Mouse (Mus musculus) ES-E14 (cell line): ENCODE data around the gene Psmc3ip. TPM values are rescaled to one million over a fixed set of nuclear protein-coding genes. Genes with fewer than 3 reads are reported as not detected.

ENCODE experiments used
- DNase-seq: peaks from one replicate; pipeline ENCODE4 v3.0.0-alpha.2; 2013; ENCODE audit warnings: low read depth, low spot score
- H3K27ac ChIP-seq: 2 replicates; pipeline ENCODE4 v1.5.1; 2012; ENCODE audit warnings: low read depth, mild to moderate bottlenecking, low read length, moderate library complexity, mixed read lengths; ENCODE audit not compliant: poor library complexity, insufficient read depth, severe bottlenecking
- H3K36me3 ChIP-seq: 2 replicates; pipeline ENCODE4 v1.6.1; 2012; ENCODE audit warnings: mild to moderate bottlenecking, low read length, moderate library complexity, mixed read lengths; ENCODE audit not compliant: control insufficient read depth, poor library complexity, insufficient read depth, severe bottlenecking
- H3K4me1 ChIP-seq, 2 experiments: fragments of 150-350 bp in 1 of 2; sonication (generic) in 1 of 2; 2 replicates each; pipeline ENCODE4 v1.6.1; 2012; ENCODE audit warnings: low read length in 2 of 2, mild to moderate bottlenecking in 1 of 2, mixed read lengths in 1 of 2; ENCODE audit not compliant: control insufficient read depth in 2 of 2, insufficient read depth in 2 of 2, poor library complexity in 1 of 2
- H3K4me3 ChIP-seq, 2 experiments: fragments of 150-350 bp in 1 of 2; sonication (generic) in 1 of 2; 2 replicates each; pipeline ENCODE4 v1.5.1; 2012; ENCODE audit warnings: low read length in 2 of 2, low read depth in 1 of 2, mild to moderate bottlenecking in 1 of 2, mixed read lengths in 1 of 2; ENCODE audit not compliant: insufficient read depth in 1 of 2, poor library complexity in 1 of 2, severe bottlenecking in 1 of 2
- H3K9ac ChIP-seq: 2 replicates; pipeline ENCODE4 v1.6.1; 2012; ENCODE audit warnings: low read depth, mild to moderate bottlenecking, low read length, mixed read lengths; ENCODE audit not compliant: poor library complexity, insufficient read depth, severe bottlenecking
- H3K9me3 ChIP-seq: fragments of 150-350 bp; sonication (generic); 2 replicates; pipeline ENCODE4 v1.6.1; 2012; ENCODE audit warnings: low read depth, mild to moderate bottlenecking, low read length; ENCODE audit not compliant: control insufficient read depth, insufficient read depth
- CHD2 ChIP-seq: IDR thresholded peaks from 2 replicates; pipeline ENCODE4 v1.6.1; 2014; ENCODE audit warnings: mild to moderate bottlenecking, low read depth, low read length, inconsistent platforms
- HCFC1 ChIP-seq: IDR thresholded peaks from 2 replicates; pipeline ENCODE4 v1.6.1; 2012; ENCODE audit warnings: low read length, inconsistent platforms, borderline replicate concordance; ENCODE audit not compliant: insufficient read depth
- MAFK ChIP-seq: IDR thresholded peaks from 2 replicates; pipeline ENCODE4 v1.6.1; 2014; ENCODE audit warnings: mild to moderate bottlenecking, low read depth, low read length, inconsistent platforms; ENCODE audit not compliant: insufficient read depth
- ZC3H11A ChIP-seq: IDR thresholded peaks from 2 replicates; pipeline ENCODE4 v1.6.1; 2012; ENCODE audit warnings: low read depth, mild to moderate bottlenecking, inconsistent platforms, low read length, borderline replicate concordance
- ZNF384 ChIP-seq: IDR thresholded peaks from 2 replicates; pipeline ENCODE4 v1.6.1; 2012; ENCODE audit warnings: low read depth, low read length, inconsistent platforms
- in situ Hi-C, 2 experiments: fragments of 600-800 bp; cut with MboI; formaldehyde crosslinking; loops; one replicate each; pipeline ENCODE4 v1.15.1; 2025; ENCODE audit warnings: low sequenced_read_pairs in 2 of 2, inconsistent platforms in 1 of 2; ENCODE audit not compliant: unreplicated experiment in 2 of 2
- total RNA-seq: library from RNA; depleted of rRNA; stranded (reverse); fragments of 300-350 nt; gene quantifications from 2 replicates; pipeline ENCODE4 v1.2.3, GENCODE M21; 2012

Psmc3ip gene
- total RNA-seq, 1 experiment: 31.5 TPM

DNA sequence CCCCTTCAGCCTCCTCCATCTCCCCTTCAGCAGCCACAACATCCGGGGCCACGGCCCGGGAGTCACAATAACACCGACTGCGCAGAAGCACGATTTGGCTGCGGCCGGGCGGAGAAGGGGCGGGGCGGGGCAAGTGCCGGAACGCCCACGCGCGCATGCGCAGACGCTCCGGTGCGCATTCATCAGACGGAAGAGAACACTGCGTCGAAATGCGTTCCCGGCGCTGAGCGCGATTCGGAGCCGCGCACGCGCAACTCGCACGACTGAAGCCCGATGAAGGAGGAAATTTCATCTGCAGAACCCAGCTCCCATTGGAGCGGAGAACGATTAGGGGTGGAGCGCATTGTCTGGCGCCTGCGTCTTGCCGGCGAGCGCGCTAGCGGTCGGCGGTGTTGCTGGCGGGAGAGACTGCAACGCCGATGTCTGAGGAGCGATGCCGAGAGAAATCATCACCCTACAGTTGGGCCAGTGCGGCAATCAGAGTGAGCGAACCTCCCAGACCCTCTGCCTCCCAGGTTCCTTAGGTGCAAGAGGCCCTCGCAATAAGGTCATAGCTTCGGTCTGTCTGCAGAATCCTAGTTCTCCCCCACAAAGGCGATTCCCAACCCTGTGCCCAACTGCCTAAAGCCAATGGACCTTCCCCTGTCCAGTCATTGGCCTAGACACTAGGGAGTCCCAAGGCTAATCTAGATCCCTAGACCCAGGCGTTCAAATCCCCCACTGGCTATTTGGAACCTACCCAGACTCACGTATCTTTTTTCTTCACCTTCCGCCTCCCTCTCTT lies 24.7 kb upstream of the Psmc3ip start, which contains the start of the genes Retreg3 and Tubg1:
TSS of gene Retreg3 (minus strand) at position 133 of the 784 bp plus-strand sequence.
TSS of gene Tubg1 (plus strand) at position 178 of the 784 bp plus-strand sequence.
- H3K36me3 ChIP-seq: peaks cover 7% of the 10 kb centered on the region; the same call in 1 of the 2 replicates
- H3K4me1 ChIP-seq: peaks cover 0 to 5% of the 10 kb centered on the region in 2 experiments; a peak in 3 of 4 replicates
- in situ Hi-C loops: no loop called here
- peak within 1 kb of the TSS; percentile 93 for H3K9ac ChIP-seq
- DNase-seq: peak; percentile 98
- peak within 1 kb of the TSS; percentile 84 to 88 for H3K4me3 ChIP-seq
- H3K27ac ChIP-seq: peak within 1 kb of the TSS; percentile 51; the same call in 1 of the 2 replicates
- TF ChIP-seq CHD2: no peak; the same call in 1 of the 2 replicates
- no peak; the same call in 1 of the 2 replicates for TF ChIP-seq HCFC1
- no peak for TF ChIP-seq ZC3H11A
- no peak for TF ChIP-seq ZNF384
- TF ChIP-seq MAFK: no peak
- H3K9me3 ChIP-seq: no peaks in the 10 kb centered on the region

DNA sequence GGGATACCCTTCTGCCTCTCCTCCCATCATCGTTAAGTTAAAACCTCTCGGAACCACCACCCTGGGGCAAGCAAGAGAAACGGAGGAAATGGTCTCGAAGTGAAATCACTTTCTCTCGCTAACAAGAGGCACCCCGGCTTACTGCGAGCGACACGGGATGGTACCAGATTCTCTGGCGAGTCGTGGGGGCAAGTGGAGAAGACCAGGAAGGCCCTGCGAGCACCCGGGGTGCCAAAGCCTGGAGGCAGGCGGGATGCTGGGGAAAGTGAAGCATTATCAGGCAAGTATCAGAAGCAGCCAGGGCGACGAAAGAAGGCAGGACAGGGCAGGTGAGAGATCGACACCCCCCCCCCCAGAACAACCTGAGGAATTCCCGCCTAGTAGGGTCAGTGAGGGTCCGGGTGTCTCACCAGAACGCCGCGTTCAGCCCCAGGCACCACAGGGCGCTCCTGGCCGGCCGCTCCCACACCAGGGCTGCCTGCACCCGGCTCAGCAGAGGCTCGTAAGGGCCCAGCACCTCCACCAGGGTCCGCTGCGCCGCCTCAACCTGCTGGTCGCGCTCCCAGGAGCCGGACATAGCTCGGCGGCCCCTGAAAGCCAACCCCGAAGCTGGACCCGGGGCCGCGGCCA lies 24.0 kb upstream of the Psmc3ip start:
- in situ Hi-C loops: no loop called here
- peak overlapping the region; percentile 51; the same call in 1 of the 2 replicates for H3K27ac ChIP-seq
- peak overlapping the region; percentile 93 for H3K9ac ChIP-seq
- peaks cover 4% of the 10 kb centered on the region; the same call in 1 of the 2 replicates for H3K36me3 ChIP-seq
- TF ChIP-seq HCFC1 (no peak), ZC3H11A (no peak), CHD2 (no peak), ZNF384 (no peak), MAFK (no peak)
- DNase-seq: no peak
- peaks cover 0 to 5% of the 10 kb centered on the region in 2 experiments; a peak in 3 of 4 replicates for H3K4me1 ChIP-seq
- H3K4me3 ChIP-seq: peak overlapping the region; percentile 84 to 88
- no peaks in the 10 kb centered on the region for H3K9me3 ChIP-seq

DNA sequence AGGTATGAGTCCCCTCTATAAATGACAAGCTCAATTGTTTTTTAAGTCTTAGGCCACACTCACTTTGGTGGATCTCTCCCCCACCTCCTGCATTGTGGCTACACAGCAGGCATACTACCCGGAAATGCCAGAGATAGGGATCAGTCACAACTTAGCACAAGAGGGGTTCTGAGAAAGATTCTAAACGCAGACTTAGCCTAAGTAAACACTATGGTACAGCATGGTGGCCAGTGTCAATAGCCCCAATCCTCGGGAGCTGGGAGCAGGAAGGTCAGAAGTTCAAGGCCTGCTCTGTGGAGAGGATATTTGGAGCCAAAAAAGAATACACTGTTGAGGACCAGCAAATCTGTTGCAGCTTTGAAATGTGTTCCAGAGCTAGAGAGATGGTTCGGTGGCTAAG lies 22.9 kb upstream of the Psmc3ip start:
- peak overlapping the region; percentile 33; the same call in 1 of the 2 replicates for H3K9ac ChIP-seq
- no peak for DNase-seq
- H3K9me3 ChIP-seq: no peaks in the 10 kb centered on the region
- peaks cover 2% of the 10 kb centered on the region; the same call in 1 of the 2 replicates for H3K36me3 ChIP-seq
- peaks cover 0 to 5% of the 10 kb centered on the region in 2 experiments; a peak in 3 of 4 replicates for H3K4me1 ChIP-seq
- in situ Hi-C loops: no loop called here
- H3K27ac ChIP-seq: no peak overlapping the region
- H3K4me3 ChIP-seq: no peak overlapping the region; a peak in 1 of 4 replicates
- TF ChIP-seq MAFK (no peak), ZNF384 (no peak), ZC3H11A (no peak), CHD2 (no peak), HCFC1 (no peak)

DNA sequence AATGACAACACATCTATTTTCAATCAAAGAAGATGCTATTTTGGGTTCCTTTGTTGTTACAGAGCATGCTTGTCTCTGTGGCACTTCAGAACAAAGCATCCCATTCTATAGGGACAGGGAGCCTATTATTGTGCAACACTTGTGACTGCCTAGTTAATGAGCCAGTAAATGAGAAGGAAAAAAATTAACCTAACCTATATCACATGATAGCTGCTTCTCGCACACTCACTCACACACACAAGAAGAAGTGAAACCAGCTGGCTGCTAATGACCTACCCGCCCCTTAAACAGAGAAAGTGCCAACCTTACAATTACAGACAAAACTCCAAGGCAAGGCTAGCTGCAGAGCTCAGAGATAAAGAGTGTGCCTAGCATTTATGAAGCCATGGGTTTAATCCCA lies 20.3 kb upstream of the Psmc3ip start:
- H3K9me3 ChIP-seq: no peaks in the 10 kb centered on the region
- no peak for DNase-seq
- H3K27ac ChIP-seq: no peak overlapping the region
- TF ChIP-seq ZNF384 (no peak), MAFK (no peak), CHD2 (no peak), ZC3H11A (no peak), HCFC1 (no peak)
- no peak overlapping the region for H3K9ac ChIP-seq
- H3K4me3 ChIP-seq: no peak overlapping the region
- peaks cover 0 to 5% of the 10 kb centered on the region in 2 experiments; a peak in 3 of 4 replicates for H3K4me1 ChIP-seq
- H3K36me3 ChIP-seq: no peaks in the 10 kb centered on the region
- in situ Hi-C loops: no loop called here
